Mouse (Mus musculus) left cerebral cortex, postnatal 14 days (tissue): Measurements from ENCODE around the gene Bag5. TPM values are rescaled to one million over a fixed set of nuclear protein-coding genes. Genes with fewer than 3 reads are reported as not detected.
"Not testable (repeated sequence)": the region's sequence is repeated elsewhere in the genome, so short reads cannot be mapped to it uniquely, and the experiment has no call there.

Experiments used
- DNase-seq, 2 experiments: peaks; one replicate each; pipeline ENCODE4 v3.0.0; 2021 to 2022; ENCODE audit warnings: low spot score in 2 of 2, mixed read lengths in 1 of 2
- intact Hi-C: fragments of 180-260 bp; cut with DNase I; formaldehyde crosslinking; loops from one replicate; pipeline ENCODE4 v1.15.1; 2025
- total RNA-seq, 2 experiments: library from RNA; stranded (reverse); gene quantifications; 2 replicates each; pipeline ENCODE4 v1.2.3; 2021

Gene Bag5
- total RNA-seq, 2 experiments from 2014 or later, result 45.7 to 47.0 TPM

DNA sequence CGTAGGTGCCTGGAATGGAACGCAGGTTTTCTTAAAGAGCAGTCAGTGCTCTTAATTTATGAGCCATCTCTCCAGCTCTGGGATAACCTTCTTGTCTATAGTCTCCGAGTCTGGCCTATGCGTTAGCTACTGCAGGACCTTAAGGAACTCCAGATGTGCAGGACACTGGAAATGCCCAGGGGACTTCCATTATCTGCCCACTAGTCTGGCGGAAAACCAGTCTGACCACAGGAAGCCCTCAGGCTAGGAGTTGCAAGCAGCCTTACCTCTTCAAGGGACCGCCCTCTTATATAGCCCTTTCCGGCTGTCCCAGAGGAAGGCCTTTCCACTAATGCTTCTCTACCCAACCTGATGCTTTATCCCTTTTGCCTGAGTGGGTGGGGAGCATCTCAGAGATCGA is 28.3 kb upstream of the Bag5 start:
- intact Hi-C loops, result no loop called here
- no peak for DNase-seq

- intact Hi-C loops, result no loop called here
- DNase-seq, result peak; percentile 77 to 78
These were observed 25.7 kb upstream of the Bag5 start for GRCm38 (mm10) chr12:111738754-111739153.

DNA sequence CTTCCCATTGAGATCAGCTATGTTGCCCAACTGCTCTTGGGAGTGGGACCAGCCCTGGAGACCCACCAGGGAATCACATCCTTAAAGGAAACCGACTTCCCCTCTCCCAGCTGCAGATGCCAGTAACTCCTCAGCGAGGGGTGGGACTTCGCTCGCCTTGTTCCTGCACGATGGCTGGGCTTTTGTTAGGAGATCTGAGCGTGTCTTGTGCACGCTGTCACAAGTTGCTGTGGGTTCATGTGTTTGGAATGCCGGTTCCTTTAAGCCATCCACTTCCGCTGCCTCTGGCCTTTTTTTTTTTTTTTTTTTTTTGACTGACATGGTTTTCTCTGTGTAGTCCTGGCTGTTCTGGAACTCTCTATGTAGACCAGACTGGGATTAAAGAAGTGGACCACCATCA is 24.3 kb upstream of the Bag5 start:
- no peak for DNase-seq
- intact Hi-C loops, result no loop called here

DNA sequence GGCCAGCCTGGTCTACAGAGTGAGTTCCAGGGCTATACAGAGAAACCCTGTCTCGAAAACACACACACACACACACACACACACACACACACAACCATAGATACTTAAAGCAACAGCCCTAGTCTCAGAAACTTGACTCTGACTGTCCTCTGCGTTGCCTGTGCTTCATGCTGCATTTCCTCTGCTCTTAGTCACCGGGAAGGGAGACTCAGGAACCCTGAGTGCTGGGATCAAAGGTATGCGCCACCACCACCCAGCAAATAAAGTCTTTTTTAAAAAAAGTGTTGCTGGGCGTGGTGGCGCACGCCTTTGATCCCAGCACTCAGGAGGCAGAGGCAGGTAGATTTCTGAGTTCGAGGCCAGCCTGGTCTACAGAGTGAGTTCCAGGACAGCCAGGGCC is 23.6 kb upstream of the Bag5 start:
- intact Hi-C loops, DNase-seq: not testable (repeated sequence)

GRCm38 (mm10) chr12:111734912-111735311 is 21.9 kb upstream of the Bag5 start:
- intact Hi-C loops, result loop anchor here (5.0 kb wide), 1 partner anchor 68 kb away; no protein-coding TSS in a partner anchor
- DNase-seq, result no peak

GRCm38 (mm10) chr12:111732921-111733320 is 19.9 kb upstream of the Bag5 start:
- no peak for DNase-seq
- intact Hi-C loops, result loop anchor here (5.0 kb wide), 1 partner anchor 66 kb away; no protein-coding TSS in a partner anchor

DNA sequence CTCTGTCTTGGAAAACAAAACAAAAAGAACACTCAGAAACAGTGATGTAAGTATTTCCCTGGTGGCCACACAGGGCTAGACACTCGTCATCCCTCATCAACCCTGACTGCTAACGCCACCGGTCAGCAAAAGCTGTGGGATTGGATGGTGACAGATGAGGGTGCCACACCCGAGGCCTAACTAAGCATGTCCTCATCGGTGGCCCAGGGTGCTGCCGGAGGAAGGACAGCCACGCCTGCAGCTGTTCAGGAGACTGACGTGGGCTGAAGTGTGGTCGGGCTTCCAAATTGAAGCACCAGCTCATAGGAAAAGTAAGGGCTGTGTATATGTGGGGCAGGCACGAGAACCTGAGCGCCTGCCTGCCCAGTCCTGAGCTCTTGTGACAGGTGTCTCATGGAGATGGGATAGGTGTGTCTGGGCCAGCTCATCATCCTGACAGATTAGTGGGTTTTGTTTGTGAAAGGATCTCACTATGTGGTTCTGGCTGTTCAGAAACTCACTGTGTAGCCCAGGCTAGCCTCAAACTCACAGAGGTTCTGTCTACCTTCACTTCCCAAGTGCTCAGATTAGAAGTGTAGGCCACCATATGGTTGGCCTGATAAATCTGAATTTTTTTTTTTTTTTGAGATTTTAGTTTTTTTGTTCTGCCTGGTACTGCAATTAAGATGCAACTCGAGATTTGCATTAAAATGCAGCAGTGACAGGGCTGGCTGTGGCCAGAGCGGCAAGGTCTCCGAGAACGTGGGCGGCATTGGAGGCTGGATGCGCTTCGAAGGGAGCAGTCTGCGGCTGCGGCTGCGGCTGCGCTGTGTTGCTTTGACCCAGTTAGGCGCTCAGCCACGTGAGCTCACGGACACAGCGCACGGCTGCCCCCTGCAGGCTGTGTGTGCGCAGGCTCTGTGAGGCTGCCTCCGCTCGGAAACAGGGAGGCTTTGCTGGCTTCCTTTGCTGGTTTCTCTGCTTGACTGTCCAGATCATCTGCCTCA is 19.1 kb upstream of the Bag5 start:
- peak; percentile 92 for DNase-seq
- intact Hi-C loops, result loop anchor here (5.0 kb wide), 1 partner anchor 65 kb away; no protein-coding TSS in a partner anchor

- intact Hi-C loops, result no loop called here
- DNase-seq, result no peak
These were observed 14.9 kb upstream of the Bag5 start for GRCm38 (mm10) chr12:111727956-111728355.

DNA sequence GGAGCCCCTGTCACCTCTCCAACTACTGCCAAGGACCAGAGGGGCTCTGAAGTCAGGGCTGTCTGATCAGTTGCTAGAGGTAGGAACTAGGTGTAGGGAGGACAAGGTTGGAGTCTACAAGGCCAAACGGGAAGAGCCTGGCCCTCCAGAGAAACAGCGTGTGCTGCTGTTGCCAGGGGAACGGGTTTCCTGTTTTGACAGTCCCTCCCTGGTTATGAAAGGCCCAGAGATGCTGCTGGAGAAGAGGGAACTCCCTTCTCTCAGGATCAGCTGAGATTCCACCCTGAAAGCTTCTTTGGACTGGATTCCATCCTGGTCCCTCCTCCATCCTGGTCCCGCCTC is 13.0 kb upstream of the Bag5 start:
- peak; percentile 62 to 75 for DNase-seq
- intact Hi-C loops, result no loop called here

- DNase-seq, result peak; percentile 66 to 91
- intact Hi-C loops, result no loop called here
These were observed 12.5 kb upstream of the Bag5 start for GRCm38 (mm10) chr12:111725338-111726121.

DNA sequence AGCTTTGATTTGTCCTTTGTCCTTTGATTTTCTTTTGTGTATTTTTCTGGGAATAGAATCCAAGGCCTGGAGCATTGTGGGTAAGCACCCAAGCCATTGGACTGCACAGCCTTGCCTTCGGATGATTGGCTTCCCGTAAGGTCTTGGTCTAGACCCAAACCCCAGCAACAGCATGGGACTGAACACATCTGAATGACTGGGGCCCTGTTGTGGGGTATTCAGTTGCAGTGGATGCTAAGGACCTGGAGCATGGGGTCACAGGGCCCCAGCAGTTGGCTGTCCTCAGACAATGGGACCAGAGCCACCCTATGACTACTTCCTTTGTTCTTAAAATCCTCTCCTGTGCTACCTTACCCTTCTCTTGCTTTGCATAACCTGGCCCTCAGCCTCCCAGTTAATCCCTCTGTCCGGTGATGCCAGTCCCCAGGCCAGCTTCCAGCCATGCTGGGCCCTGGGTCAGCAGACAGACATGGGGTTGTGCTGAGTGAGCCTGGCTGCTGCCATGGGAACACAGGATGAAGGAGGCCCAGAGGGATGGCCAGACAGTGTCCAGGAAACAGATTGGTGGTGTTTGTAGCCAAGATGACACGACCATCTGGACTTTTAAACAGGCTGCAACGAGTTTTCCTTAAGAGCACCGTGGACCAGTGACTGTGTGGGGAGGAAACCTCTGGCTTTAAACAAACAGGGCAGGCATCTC is 11.7 kb upstream of the Bag5 start:
- DNase-seq, result no peak
- intact Hi-C loops, result no loop called here

- DNase-seq, result peak in 1 of 2 experiments; percentile 66
- intact Hi-C loops, result no loop called here
These were observed 9.6 kb upstream of the Bag5 start for GRCm38 (mm10) chr12:111722654-111723053.

DNA sequence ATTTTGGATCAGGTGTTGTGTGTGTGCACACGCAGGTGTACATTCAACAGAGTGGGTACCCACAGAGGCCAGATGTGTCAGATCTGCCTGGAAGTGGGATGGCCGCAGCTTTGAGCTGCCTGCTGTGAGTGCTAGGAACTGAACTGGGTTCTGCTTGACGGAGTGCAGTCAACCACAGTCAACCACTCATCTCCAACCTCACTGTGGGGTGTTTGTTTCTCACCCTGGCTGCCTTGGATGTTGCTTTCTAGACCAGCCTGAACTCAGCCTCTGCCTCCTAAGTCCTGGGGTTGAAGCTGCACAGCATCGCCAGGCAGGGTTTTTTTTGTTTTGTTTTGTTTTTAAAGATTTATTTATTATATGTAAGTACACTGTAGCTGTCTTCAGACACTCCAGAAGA is 7.2 kb upstream of the Bag5 start:
- no peak for DNase-seq
- intact Hi-C loops, result no loop called here

DNA sequence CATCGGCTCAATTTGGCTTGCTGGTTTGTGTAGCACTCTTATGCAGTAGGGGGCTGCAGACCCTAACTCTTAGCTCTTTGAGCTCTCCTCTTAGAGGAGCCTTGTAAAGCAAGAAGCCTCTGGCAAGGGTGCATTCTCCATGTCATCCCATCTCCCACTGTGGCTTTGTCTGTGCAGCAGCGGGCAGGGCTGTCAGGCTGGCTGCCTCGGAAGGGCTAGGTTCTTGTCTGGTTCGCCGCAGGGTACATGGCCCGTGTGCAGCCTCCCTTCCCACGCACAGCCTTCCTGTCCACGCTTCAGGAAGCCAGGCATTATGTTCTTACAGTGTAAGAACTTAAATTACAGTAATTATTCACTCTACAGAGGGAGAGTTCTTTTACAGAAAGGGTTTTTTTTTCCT is 5.6 kb upstream of the Bag5 start:
- no peak for DNase-seq
- intact Hi-C loops, result no loop called here

GRCm38 (mm10) chr12:111716505-111716904 is 3.4 kb upstream of the Bag5 start:
- no peak for DNase-seq
- intact Hi-C loops, result no loop called here

DNA sequence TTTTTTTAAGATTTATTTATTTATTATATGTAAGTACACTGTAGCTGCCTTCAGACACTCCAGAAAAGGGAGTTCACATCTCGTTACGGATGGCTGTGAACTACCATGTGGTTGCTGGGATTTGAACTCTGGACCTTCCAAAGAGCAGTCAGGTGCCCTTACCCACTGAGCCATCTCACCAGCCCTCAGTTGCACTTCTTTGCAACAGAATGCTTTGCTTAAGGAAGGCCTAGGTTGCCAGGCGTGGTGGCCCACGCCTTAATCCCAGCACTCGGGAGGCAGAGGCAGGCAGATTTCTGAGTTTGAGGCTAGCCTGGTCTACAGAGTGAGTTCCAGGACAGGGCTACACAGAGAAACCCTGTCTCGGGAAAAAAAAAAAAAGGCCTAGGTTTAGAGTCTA is 823 bp upstream of the Bag5 start:
- intact Hi-C loops, result loop anchor here (5.0 kb wide), 1 partner anchor 47 kb away; no protein-coding TSS in a partner anchor
- not testable (repeated sequence) for DNase-seq

GRCm38 (mm10) chr12:111712476-111712875 is 581 bp downstream of the Bag5 start:
- intact Hi-C loops, result loop anchor here (5.0 kb wide), 1 partner anchor 45 kb away; no protein-coding TSS in a partner anchor
- DNase-seq, result no peak

DNA sequence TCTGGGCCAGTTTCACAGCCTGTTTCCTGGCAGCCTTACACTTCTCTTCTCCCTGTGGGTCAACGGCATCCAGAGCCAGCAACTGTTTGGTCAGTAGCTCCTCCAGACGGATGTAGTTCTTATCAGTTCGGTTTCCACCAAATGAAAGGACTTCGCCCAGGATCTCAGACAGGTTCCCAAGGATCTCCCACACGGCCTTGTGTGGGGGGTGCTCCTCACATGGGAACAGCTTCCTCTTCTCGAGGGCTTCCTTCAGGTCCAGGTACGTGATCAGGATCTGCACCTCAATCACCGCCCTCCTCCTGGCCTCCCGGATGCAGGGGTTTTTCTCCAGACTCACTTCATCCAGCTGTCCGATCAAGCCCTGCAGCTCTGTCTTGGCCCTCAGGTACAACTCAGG is 3.0 kb downstream of the Bag5 start:
- DNase-seq, result no peak
- intact Hi-C loops, result loop anchor here (5.0 kb wide), 1 partner anchor 43 kb away; no protein-coding TSS in a partner anchor

DNA sequence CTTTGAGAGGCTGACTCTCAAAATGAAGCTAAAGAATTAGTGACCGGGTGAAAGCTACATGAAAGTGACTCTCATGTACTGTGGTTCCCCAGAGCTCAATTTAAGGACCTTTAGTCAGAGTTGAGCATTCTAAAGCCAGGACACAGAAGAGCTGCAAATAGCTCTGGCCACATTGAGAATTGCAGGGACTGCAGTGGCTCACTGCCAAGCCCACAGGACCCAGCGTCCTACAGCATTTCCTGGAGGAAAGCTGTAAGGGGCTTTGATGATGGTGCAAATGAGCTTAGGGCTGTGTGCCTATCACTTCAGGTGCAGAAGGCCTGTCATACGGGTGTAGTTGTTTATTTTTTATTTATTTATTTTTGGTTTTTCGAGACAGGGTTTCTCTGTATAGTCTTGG is 4.9 kb downstream of the Bag5 start:
- intact Hi-C loops, result no loop called here
- no peak for DNase-seq
